Mouse (Mus musculus) bone marrow, adult 2 months (tissue): ENCODE results near the gene Man1a2. TPM values are rescaled to one million over a fixed set of nuclear protein-coding genes. Genes with fewer than 3 reads are reported as not detected.

Experiments used
- H3K27ac ChIP-seq: fragments of 200-500 bp; 2 replicates; pipeline ENCODE4 v1.5.1; 2012; ENCODE audit warnings: low read depth, mild to moderate bottlenecking, control low read depth, inconsistent platforms, low read length; ENCODE audit not compliant: control insufficient read depth, poor library complexity, insufficient read depth
- H3K4me1 ChIP-seq: fragments of 200-500 bp; 2 replicates; pipeline ENCODE4 v1.6.1; 2011; ENCODE audit warnings: low read length; ENCODE audit not compliant: control insufficient read depth, insufficient read depth
- H3K4me3 ChIP-seq: fragments of 200-500 bp; replicated peaks from 2 replicates; pipeline ENCODE3; 2011; ENCODE audit warnings: mild to moderate bottlenecking, low read depth, low read length, control low read depth; ENCODE audit not compliant: control insufficient read depth
- CTCF ChIP-seq: fragments of 200-500 bp; IDR thresholded peaks from 2 replicates; pipeline ENCODE4 v1.5.1; 2011; ENCODE audit warnings: low read length, control low read depth; ENCODE audit not compliant: control insufficient read depth, insufficient read depth
- POLR2A ChIP-seq: fragments of 200-500 bp; IDR thresholded peaks from 2 replicates; pipeline ENCODE4 v1.6.1; 2011; ENCODE audit warnings: low read depth, mild to moderate bottlenecking, control low read depth, low read length, borderline replicate concordance; ENCODE audit not compliant: control insufficient read depth
- WGBS: fragments of 180-500 bp; shearing (Covaris S2); methylation state at CpG from one replicate; pipeline ENCODE4 v1.1.7; 2018; 5-methylcytosine and 5-hydroxymethylcytosine counted together
- polyA plus RNA-seq: library from polyadenylated mRNA; stranded (reverse); fragments of >200 nt; gene quantifications from 2 replicates; pipeline ENCODE4 v1.2.4, GENCODE M21; 2011; ENCODE audit warnings: low replicate concordance; ENCODE audit not compliant: missing spikeins, insufficient read depth, insufficient read length

The Man1a2 gene
- polyA plus RNA-seq, 1 experiment = 19.5 TPM

- Histone ChIP-seq H3K27ac (no peak overlapping the region), H3K4me1 (no peaks in the 10 kb centered on the region; the same call in 1 of the 2 replicates), H3K4me3 (no peak overlapping the region)
- no peak for TF ChIP-seq POLR2A
- no peak for TF ChIP-seq CTCF
- 73% methylated on average over 6 of the region's 6 CpGs for WGBS
Measured at GRCm38 (mm10) chr3:100688747-100689146, 3.4 kb upstream of the Man1a2 start.

GRCm38 (mm10) chr3:100686756-100687155, 1.5 kb upstream of the Man1a2 start:
- Histone ChIP-seq H3K4me3 (no peak overlapping the region), H3K4me1 (peaks cover 2% of the 10 kb centered on the region; the same call in 1 of the 2 replicates), H3K27ac (no peak overlapping the region)
- TF ChIP-seq POLR2A (no peak), CTCF (no peak)
- 92% methylated on average over 8 of the region's 8 CpGs for WGBS

- 3% methylated on average over 76 of the region's 77 CpGs for WGBS
Measured at GRCm38 (mm10) chr3:100685763-100686370, 564 bp upstream of the Man1a2 start.

GRCm38 (mm10) chr3:100684234-100684975, 898 bp downstream of the Man1a2 start:
- under 1% methylated on average over 25 of the region's 25 CpGs for WGBS
- Histone ChIP-seq H3K4me3 (peak overlapping the region; percentile 97), H3K27ac (no peak overlapping the region), H3K4me1 (peaks cover 4% of the 10 kb centered on the region; the same call in 1 of the 2 replicates)
- TF ChIP-seq POLR2A (no peak), CTCF (no peak)

More at GRCm38 (mm10) chr3:100685763-100686370, 564 bp upstream of the Man1a2 start:
- Histone ChIP-seq H3K4me1 (peaks cover 4% of the 10 kb centered on the region; the same call in 1 of the 2 replicates), H3K4me3 (peak overlapping the region; percentile 97), H3K27ac (peak overlapping the region; percentile 99)
- TF ChIP-seq POLR2A (no peak), CTCF (no peak)

- no peak overlapping the region for H3K27ac ChIP-seq
- whole genome bisulfite sequencing = 34% methylated on average over 3 of the region's 3 CpGs
- H3K4me1 ChIP-seq = peaks cover 4% of the 10 kb centered on the region; the same call in 1 of the 2 replicates
- TF ChIP-seq CTCF (no peak), POLR2A (no peak)
- H3K4me3 ChIP-seq = peak overlapping the region; percentile 66
Measured at GRCm38 (mm10) chr3:100682841-100683240, 2.5 kb downstream of the Man1a2 start.

- Histone ChIP-seq H3K4me1 (peaks cover 4% of the 10 kb centered on the region; the same call in 1 of the 2 replicates), H3K27ac (no peak overlapping the region), H3K4me3 (peak overlapping the region; percentile 10)
- WGBS = 37% methylated on average over 4 of the region's 4 CpGs
- TF ChIP-seq POLR2A (no peak), CTCF (no peak)
Measured at GRCm38 (mm10) chr3:100682281-100682680, 3.0 kb downstream of the Man1a2 start.

- no peak for TF ChIP-seq CTCF
- TF ChIP-seq POLR2A = no peak
- no peak overlapping the region for H3K27ac ChIP-seq
- 30% methylated on average over 11 of the region's 11 CpGs for WGBS
- H3K4me1 ChIP-seq = peaks cover 4% of the 10 kb centered on the region; the same call in 1 of the 2 replicates
- H3K4me3 ChIP-seq = peak overlapping the region; percentile 5
Measured at GRCm38 (mm10) chr3:100681448-100682092, 3.7 kb downstream of the Man1a2 start.

- no peak for TF ChIP-seq POLR2A
- TF ChIP-seq CTCF = no peak
- 88% methylated on average over 2 of the region's 2 CpGs for WGBS
- H3K27ac ChIP-seq = no peak overlapping the region
- no peak overlapping the region for H3K4me3 ChIP-seq
- H3K4me1 ChIP-seq = peaks cover 4% of the 10 kb centered on the region; the same call in 1 of the 2 replicates
Measured at GRCm38 (mm10) chr3:100680226-100680625, 5.1 kb downstream of the Man1a2 start.
